Mouse (Mus musculus): Measurements from ENCODE around the gene Mob3b. TPM values are rescaled to one million over a fixed set of nuclear protein-coding genes. Genes with fewer than 3 reads are reported as not detected.

Mob3b gene
- total RNA-seq, 4 experiments from 2014 or later: 1.5 to 2.5 (median 1.9) TPM

GRCm38 (mm10) chr4:35148326-35148725 is 9.0 kb downstream of the Mob3b start:
- no peak for DNase-seq (ENCODE audit: low spot score)

GRCm38 (mm10) chr4:35146597-35146996 is 10.7 kb downstream of the Mob3b start:
- DNase-seq (ENCODE audit: low spot score): no peak

DNA sequence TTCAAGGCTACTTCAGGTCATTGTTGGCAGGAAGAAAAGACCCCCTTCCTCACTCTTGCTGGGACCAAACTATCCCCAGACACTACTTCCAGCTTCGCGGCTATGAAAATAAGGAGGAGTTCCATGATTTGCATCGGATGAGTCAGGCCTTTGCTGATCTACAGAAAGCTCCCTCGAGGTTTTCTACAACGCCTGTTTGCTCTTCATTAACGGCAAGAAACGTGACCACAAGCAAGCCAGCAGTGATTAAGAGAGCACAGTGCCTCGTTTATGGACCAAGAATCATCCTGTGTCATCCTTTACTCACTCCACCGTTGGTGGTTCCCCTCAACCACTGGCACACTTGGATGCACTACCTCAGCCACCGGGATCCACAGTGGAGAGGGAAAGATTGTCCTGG is 11.6 kb downstream of the Mob3b start:
- no peak for DNase-seq (ENCODE audit: low spot score)

- no peak for DNase-seq (ENCODE audit: low spot score)
Measured at GRCm38 (mm10) chr4:35143472-35144102, 13.7 kb downstream of the Mob3b start.

DNA sequence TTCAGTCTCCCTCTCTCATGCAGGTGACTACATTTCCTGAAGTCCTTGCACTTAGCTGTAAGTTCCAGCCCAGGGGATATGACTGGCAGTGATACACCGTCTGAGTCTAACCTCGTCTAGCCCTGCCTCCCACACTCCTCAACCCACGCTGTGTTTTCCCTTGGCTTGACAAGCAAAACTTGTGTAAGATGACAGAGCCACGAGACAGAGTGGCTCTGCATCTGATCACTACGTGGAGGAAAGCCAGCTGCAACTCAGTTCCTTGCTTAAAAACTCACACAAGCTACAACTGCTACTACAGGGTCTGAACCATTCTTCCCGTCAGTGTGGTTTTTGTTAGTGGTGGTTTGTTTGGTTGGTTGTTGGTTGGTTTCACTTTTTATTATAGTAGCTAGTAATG is 17.0 kb downstream of the Mob3b start:
- no peak for DNase-seq (ENCODE audit: low spot score)

DNA sequence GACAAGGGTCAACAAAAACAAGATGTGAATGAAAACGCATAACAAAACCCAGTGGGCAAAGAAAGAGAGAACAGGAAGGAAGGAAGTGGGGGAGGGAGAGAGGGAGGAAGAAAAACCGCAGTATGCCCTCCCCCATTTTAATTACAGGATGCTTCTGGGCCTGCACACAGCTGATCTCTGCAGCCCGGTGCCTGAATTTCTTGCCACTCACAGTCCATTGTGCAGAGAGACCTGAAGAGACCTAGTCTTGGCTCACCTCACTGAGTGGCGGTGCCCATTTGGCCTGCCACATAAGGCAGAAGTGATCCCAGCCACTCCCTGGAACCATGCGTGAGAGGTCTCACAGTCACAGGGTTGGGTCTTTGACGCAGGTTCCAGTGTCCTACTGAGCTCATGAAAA is 19.2 kb downstream of the Mob3b start:
- no peak for DNase-seq (ENCODE audit: low spot score)

DNA sequence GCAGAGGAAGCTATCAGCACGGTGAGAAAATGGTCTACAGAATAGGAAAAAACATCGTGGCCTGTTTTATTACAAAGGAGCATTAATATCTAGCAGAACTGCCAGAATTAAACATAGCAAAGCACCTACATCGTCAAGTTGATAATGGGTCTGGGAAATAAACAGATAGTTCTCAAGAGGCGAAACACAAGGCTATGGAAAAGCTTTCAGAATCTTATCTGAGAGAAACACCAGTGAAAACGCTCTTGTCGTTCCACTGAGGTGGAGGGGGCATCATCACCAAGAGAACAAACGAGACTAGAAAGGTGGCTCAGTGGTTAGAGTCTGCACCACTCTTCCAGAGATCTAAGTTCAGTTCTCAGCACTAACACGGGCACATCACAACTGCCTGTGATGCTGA is 20.3 kb downstream of the Mob3b start:
- no peak for DNase-seq (ENCODE audit: low spot score)

GRCm38 (mm10) chr4:35135806-35136205 is 21.5 kb downstream of the Mob3b start:
- no peak for DNase-seq (ENCODE audit: low spot score)

GRCm38 (mm10) chr4:35134846-35135611 is 22.3 kb downstream of the Mob3b start:
- no peak for DNase-seq (ENCODE audit: low spot score)

DNA sequence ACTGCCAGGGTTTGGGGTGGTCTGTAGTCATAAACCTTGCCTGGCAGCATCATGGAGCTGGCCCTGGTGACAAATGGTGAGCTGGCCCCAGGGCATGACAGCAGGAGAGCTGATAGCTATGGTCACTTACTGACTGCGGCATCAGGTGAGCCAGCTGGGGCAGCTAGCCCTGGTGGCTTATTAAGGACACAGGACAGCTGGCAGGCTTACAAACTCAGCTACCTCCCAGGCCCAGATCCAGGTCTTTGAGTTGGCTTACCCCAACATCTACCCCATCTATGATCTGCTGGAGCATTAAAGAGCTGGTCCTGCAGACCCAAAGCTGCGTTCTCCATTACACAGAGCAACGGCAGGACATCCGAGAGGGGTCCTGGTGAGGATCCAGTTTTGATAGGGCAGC is 23.9 kb downstream of the Mob3b start:
- no peak for DNase-seq (ENCODE audit: low spot score)

GRCm38 (mm10) chr4:35131592-35131991 is 25.7 kb downstream of the Mob3b start:
- DNase-seq (ENCODE audit: low spot score): no peak

DNA sequence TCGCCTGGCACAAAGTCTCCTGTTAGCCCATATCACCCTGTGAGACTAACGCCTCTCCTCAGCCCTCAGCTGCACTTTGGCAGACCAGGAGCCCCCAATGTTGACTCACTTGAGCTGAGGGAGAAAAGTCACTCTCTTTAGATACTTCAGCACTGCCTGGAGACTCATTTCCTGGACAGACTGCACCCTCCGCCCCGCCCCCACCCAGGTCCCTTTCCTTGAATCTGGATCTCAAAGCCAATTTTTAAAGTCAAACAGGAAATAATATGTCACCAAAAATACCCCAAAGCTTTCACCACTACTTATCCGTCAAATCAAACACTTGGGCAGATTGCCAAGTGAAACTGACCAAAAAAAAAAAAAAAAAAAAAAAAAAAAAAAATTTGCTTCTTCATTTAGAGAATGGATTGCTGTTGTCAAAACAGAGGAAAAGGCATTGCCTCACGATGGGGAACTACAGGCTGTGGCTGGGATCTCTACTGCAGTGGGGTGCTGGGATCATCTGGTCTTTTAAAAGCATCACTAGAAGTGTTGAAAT is 26.8 kb downstream of the Mob3b start:
- DNase-seq (ENCODE audit: low spot score): peak; percentile 9

- no peak for DNase-seq (ENCODE audit: low spot score)
Measured at GRCm38 (mm10) chr4:35127759-35128158, 29.5 kb downstream of the Mob3b start.

DNA sequence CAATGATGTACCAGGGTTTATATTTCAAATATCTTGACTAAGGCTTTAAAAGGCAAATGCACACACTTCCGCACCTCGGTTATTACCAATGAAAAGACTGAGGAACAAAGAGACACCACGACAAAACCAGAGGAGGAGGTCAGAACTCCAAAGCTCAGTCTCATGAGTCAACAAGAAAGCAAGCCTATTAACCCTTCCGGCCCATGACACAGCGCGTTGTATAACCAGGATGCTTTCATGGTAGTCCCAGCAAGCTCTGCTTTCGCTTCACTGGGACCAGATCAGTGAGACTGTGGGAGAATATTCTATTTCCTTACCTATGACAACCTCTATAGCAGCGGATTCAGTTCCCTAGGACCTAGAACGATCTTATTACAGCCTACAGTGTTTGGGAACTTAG is 30.5 kb downstream of the Mob3b start:
- DNase-seq (ENCODE audit: low spot score): no peak

- DNase-seq (ENCODE audit: low spot score): no peak
Measured at GRCm38 (mm10) chr4:35125299-35125777, 31.9 kb downstream of the Mob3b start.

- no peak for DNase-seq (ENCODE audit: low spot score)
Measured at GRCm38 (mm10) chr4:35124027-35124426, 33.3 kb downstream of the Mob3b start.

DNA sequence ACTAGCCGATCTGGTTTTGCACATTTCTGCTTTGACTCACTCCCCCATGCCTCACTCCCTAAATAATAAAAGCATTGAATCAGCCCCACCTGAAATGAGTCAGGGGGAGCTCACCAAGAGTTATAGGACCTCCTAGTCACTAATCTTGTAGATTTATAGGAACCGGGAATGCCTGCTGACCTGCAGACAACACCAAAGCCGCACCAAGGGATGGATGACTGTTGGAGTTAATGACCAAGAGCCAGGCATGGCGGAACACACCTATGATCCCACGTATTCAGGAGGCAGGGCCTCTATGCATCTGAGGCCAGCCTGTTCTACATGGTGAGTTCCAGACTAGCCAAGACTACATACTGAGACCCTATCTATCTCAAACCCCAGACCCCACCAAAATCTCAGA is 34.2 kb downstream of the Mob3b start:
- no peak for DNase-seq (ENCODE audit: low spot score)

DNA sequence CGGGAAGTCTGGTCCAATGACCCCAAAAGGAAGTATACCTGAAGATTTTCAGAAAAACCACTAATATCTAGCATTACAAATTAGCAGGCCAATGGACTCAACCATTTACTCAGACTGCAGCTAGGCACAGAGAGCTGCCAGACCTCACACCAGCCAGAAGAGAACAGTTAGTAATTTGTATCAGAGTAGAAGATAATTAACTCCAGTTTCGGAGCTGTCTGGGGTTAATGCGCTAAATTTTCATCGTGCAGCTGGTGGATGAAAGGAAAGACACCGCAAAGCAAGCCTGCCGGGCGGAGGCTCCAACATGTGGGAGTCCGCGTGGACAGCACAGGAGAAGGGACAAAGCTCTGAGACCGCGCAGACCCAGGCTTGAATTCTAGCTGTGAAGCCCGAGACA is 36.2 kb downstream of the Mob3b start:
- no peak for DNase-seq (ENCODE audit: low spot score)

- no peak for DNase-seq (ENCODE audit: low spot score)
Measured at GRCm38 (mm10) chr4:35120575-35120974, 36.7 kb downstream of the Mob3b start.

DNA sequence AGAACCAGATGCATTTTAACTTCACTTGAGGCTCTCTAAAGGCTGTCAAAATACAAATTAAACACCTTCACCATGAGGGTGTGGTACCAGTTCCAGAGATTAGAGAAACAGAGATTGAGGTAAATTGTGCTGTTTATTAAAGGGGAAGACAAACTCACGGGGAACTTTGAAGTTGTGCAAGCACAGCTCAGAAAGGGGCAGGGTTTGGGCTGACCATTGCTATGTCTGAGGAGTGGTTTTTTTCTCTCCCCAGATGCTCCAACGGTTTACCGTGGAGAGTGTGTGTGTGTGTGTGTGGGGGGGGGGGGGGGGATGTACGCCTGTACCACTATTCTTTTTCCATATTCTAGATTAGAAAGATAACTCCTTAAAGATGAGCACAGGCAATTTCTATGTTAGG is 37.1 kb downstream of the Mob3b start:
- no peak for DNase-seq (ENCODE audit: low spot score)

DNA sequence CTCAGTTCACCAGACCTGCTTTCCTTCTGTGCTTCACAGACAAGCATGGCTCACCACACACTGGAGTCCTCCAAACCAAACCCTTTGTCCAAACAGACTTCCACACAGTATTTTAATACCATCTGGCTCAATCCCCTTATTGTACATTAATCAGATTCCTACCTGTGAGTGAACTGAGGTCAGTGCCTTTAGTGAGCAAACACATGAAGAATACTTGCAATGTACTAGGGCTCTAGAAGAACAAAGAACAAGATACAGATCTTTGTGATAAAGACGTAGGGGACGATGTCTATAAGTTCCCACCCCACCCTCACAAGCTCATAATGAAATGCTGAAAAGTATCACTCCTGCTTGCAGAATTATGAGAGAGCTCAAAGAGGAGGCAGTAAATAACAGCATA is 38.4 kb downstream of the Mob3b start:
- no peak for DNase-seq (ENCODE audit: low spot score)

DNA sequence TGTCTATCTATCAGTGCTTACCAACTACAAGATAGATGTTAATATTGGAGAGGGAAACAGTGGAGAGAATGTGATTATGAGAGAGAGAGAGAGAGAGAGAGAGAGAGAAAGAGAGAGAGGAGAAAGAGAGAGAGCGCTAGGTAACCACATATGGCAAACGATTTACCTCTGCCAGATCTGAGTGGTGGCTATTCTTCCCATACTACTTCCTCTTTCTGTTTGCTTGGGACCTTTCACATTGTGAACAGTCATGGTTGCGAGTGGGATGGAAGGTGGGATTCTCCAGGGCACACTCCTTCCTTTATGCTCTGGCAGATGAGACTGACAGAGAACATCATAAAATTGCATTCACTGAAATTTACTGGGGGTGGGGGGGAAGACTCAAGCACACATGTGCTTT is 40.1 kb downstream of the Mob3b start:
- DNase-seq (ENCODE audit: low spot score): no peak

GRCm38 (mm10) chr4:35115933-35116332 is 41.4 kb downstream of the Mob3b start:
- no peak for DNase-seq (ENCODE audit: low spot score)

All from heart, adult 8-10 months (tissue).